Mouse (Mus musculus) heart, postnatal 25 days (tissue): Measurements from ENCODE around the gene Chchd4. TPM values are rescaled to one million over a fixed set of nuclear protein-coding genes. Genes with fewer than 3 reads are reported as not detected.
A peak's percentile ranks its signal among the peaks of the same experiment; 100 is the strongest.

Experiments
- DNase-seq: peaks from one replicate; pipeline ENCODE4 v3.0.0; 2022; ENCODE audit warnings: low spot score
- intact Hi-C: fragments of 180-260 bp; cut with DNase I; formaldehyde crosslinking; loops from one replicate; pipeline ENCODE4 v1.15.1; 2025
- total RNA-seq, 2 experiments: library from RNA; stranded (reverse); gene quantifications; 2 replicates each; pipeline ENCODE4 v1.2.3; 2021

Chchd4 gene
- total RNA-seq: 10 to 100 TPM; 15.3 to 15.7 TPM

DNA sequence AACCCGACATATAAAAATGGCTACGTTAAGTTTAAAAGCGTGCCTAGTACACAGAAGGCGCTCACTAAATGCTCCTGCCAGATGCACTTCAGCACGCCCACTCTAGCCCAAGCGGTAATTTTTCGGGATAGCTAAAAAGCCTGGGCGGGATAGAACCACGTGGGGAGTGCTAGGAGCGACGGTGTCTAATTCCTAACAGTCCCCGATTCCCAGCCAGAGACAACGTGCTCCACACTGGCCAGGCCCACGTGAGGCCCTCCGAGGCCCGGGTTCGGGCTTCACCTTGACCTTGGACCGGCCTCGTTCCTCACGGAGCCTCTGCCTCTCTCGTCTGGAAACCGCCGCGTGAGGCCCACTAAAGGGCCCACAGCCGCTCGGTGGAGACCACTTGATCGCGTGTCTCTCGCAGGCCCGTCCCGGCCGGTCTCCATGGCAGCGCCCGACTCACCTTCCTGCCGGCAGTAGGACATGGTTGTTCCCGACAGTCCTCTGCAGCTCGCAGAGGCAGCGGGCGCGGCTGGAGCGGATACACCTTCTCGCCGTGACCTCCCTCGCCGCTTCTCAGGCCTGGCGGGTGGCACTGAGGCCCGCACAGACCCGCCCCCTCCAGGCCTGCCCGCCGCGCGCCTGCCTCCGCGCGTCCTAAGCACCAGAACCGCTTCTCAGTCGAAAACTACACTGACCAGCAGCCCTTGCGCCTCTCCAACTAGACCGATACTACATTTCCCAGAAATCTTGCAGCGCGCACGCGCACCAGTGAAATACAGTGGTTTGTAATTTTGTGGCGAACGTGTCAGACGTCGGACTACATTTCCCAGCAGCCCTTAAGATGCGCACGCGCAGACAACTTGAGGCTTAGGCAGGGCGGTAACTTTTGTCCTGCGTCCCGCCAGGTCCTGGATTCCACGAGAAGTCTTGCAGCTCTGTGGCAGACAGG lies at the start of gene Chchd4, which contains the start of gene Tmem43:
Gene Chchd4, minus strand, starts transcription at position 679 of the 937 bp plus-strand sequence.
Gene Tmem43, plus strand, starts transcription at position 836 of the 937 bp plus-strand sequence.
- intact Hi-C loops: loop anchor here (2.0 kb wide), 1 partner anchor 32 kb away; no protein-coding TSS in a partner anchor

DNA sequence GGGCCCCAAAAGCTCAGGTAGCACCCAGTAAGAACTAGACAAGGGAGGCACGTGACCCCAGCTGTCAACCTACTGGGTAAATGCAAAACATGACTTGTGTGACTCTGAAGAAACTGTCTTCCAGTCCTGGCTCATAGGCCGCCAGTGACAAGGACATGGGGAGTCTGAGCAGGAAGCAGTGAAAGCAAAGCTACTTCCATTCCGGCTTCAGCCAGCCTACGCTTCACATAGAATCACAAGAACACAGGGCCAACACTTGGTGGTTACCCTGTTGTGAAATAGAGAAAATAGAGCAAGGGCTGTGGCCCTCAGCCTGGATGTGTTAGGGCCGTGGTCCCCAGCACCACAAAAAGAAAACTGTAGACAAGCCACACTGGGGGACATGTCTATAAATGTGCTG lies 49.5 kb upstream of the Chchd4 start:
- intact Hi-C loops: no loop called here

More for the DNA sequence above, at the start of gene Chchd4, which contains the start of gene Tmem43:
- peak; percentile 98 for DNase-seq

DNA sequence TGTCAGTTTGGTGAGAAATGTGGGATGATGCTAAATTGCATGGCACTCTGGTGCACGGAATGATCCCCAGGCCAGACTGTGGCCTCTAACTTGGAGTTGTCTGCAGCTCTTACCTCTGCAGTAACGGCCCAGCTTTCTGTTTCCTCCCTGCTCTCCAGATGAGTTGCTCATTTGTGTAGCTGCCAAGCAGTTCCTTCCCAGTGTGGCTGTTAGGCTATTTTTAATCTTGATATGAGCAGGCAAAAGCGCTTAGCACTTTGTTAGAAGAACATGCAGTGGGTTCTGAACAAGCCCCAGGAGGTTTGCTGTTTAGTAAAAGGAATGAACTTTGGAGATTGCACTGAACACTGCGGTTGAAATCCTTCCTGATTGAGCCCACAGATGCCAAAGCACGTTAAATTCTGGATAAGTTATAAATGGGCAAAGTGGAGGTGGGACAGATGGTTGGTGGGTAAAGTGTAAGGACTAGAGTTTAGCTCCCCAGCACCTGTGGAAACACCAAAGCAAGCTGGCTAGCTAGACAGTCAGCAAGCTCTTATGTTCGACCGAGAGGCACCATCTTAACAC lies 45.2 kb upstream of the Chchd4 start:
- no peak for DNase-seq
- intact Hi-C loops: loop anchor here (10.0 kb wide), 1 partner anchor 354 kb away; no protein-coding TSS in a partner anchor

More for the DNA sequence above, 49.5 kb upstream of the Chchd4 start:
- no peak for DNase-seq

DNA sequence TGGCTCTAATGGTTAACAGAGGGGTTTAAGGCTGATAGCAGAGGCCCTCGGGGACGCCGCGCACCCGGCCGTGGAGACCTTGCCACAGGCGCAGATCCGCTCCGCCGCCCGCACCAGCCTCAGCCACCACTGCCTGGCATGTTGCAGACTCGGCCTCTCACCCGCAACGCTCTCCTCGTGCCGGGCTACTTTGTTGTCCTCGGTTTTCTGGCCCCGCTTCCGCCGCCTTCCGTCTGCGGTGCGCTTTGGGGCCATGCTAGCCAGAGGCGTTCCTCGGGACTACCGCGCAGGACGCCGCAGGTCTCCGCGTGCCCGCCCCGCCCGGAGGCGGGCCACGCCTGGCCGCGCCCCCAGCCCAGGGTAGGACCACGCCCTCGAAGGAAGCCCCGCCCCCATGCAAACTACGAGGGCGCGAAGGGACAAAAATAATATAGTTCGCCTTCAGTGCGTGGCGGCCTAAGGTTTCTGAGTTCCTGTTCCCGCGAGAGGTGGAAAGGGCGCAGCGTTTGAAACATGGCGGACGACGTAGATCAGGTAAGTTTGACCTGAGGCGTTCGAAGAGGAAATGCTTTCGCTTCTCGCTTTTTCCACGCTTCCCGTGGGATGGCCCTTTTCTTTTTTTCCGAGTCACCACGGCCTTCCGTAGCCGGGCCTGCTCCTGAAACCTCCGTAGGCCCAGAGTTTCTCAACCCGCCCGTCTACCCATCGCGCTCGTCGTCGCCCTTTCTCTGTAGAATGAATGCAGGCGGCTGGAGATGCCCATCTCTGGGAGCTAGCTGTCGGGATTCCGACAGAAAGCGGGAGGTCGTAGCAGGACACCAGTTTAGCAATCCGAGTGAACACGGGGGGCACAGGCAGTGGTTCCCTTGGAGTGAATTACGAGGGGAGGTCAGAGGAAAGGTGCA lies 42.5 kb upstream of the Chchd4 start, which contains the start of the genes Xpc and Lsm3:
Gene Xpc, minus strand, starts transcription at position 344 of the 905 bp plus-strand sequence.
Gene Lsm3, plus strand, starts transcription at position 384 of the 905 bp plus-strand sequence.
- intact Hi-C loops: loop anchor here (2.0 to 10.0 kb wide), 4 partner anchors 41 to 351 kb away; no protein-coding TSS in a partner anchor

DNA sequence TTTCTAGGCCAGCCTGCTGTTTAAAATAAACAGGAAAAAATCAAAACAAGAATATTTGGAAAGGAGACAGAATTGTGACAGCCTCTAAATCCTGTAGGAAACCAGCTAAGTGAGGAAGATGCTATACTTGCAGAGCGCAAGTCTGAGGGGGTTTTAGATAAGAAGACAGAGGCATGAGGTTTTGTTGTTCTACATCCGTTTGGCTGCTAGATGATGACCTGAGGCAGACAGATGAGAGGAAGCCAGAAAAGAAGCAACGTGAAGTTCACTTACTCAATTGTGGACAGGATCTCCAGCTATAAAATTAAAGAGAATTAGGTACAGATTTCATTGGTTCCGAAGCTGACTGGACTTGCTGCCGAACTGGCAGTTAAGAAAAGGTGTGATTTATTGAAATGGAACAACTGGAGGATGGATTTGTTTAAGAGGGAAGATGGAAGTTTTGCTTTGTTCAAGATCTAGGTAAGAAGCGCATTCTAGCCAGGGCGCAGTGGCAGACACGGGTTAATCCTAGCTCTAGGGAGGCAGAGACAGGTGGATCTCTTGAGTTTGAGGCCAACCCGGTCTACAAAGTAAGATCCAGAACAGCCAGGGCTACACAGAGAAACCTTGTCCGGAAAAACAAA lies 41.5 kb upstream of the Chchd4 start:
- no peak for DNase-seq
- intact Hi-C loops: loop anchor here (2.0 to 10.0 kb wide), 4 partner anchors 40 to 350 kb away; no protein-coding TSS in a partner anchor

More for the DNA sequence above, 42.5 kb upstream of the Chchd4 start, which contains the start of the genes Xpc and Lsm3:
- peak; percentile 94 for DNase-seq

DNA sequence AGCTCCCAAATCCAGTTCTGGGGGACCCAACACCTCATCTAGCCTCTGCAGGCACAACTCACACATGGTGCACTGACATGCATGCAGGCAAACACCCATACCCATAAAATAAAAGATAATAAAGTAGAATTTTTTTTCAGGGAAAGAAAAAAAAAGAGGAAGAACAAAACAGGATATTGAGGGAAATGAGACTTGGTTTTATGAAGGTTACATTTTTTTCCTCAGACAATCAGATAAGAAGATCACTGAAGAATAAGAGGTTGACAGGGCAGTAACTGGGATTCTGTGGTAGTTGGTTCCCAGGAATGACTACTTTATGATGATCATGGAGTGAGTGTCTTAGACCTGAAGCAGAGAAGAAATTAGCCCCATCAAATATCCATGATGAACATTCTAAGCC lies 40.8 kb upstream of the Chchd4 start:
- DNase-seq: no peak
- intact Hi-C loops: loop anchor here (2.0 to 10.0 kb wide), 4 partner anchors 39 to 349 kb away; no protein-coding TSS in a partner anchor

DNA sequence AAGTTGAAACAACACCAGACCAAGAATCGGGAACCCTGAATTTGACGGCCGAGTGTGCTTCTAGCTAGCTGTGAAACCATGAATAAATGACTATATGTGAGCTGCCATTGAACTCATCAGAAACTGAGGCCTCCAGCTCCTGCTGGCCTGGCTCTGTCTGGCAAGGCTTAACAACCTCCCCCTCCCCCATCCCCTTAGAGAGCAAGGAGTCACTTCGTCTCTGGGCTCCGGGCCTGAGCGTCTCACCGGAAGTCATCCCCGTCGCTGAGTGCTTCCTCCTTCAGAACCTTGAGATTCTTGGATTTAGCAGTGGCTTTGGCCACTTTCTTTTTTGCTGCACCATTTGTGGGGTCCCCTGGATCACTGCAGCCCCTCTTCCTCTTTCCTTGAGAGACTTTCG lies 36.9 kb upstream of the Chchd4 start:
- DNase-seq: no peak
- intact Hi-C loops: loop anchor here (10.0 kb wide), 1 partner anchor 345 kb away; no protein-coding TSS in a partner anchor

DNA sequence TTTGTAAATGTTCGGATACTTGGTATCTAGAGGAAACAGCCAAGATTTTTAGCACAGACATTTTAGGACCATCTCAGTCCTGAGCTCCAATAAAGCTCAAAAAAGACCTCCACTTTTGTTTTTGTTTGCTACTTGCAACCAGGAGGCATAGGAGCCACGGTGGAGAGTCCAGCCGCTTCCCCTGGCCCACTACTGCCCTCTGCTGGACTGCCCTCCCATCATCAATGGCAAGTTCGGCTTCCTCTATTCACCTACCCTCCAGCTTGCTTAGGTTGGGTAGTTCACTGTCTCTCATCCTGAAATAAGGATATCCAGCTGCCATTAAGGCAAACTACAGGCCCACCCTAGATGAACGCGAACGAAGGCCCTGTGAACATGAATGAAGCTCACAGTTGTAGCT lies 36.0 kb upstream of the Chchd4 start:
- no peak for DNase-seq
- intact Hi-C loops: loop anchor here (2.0 kb wide), 1 partner anchor 225 kb away; no protein-coding TSS in a partner anchor

DNA sequence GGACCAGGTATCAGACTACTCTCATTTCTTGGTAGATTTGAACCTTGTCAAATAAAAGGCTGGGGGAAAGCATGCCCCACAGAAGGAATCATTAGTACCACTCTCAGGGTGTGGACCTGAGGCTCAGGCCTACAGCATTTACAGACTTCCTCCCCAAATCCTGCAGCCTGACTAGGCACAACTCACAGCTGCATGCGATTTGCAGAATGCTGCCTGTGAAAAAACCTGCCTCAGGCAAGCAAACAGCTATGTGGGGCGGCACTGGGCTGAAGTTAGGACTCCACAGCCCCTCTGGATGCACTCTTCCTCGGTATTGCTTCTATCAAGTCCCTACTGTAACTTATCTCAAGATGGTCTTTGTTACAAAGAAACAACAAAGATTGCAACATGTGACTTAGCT lies 34.7 kb upstream of the Chchd4 start:
- intact Hi-C loops: loop anchor here (2.0 kb wide), 1 partner anchor 223 kb away; no protein-coding TSS in a partner anchor

DNA sequence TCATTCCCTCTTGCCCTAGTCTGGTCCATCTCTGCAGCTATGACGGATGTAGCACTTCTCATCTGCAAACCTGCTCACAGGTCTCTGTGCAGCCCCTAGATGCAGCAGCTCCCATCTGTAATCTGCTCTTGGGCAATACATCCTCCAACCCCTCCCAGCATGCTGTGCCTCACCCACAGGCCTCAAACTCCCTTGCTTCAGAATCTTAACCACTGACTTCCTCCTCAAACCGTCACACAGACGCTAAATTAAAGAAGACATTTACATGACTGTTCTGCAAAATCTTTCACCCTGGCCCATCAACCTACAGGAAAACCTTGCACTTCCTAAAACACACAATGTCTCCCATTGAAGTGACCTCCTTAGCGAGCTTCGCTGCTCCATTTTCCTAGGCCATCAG lies 32.7 kb upstream of the Chchd4 start:
- intact Hi-C loops: no loop called here
- no peak for DNase-seq

More for the DNA sequence above, 34.7 kb upstream of the Chchd4 start:
- DNase-seq: no peak

DNA sequence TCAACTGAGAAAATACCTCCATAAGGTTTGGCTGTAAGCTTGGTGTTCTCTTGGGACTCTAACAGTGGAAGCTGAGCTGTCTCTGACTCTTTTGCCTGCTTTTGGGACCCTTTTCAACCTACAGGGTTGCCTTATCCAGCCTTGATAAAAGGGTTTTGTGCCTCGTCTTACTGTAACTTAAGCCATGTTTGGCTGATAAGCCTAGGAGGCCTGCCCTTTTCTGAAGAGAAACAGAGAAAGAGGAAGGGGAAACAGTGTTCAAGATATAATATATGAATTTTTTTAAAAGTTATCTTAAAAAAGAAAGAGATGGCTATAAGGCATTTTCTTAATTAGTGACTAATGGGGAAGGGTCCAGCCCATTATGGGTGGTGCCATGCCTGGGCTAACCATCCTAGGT lies 30.0 kb upstream of the Chchd4 start:
- no peak for DNase-seq
- intact Hi-C loops: no loop called here

DNA sequence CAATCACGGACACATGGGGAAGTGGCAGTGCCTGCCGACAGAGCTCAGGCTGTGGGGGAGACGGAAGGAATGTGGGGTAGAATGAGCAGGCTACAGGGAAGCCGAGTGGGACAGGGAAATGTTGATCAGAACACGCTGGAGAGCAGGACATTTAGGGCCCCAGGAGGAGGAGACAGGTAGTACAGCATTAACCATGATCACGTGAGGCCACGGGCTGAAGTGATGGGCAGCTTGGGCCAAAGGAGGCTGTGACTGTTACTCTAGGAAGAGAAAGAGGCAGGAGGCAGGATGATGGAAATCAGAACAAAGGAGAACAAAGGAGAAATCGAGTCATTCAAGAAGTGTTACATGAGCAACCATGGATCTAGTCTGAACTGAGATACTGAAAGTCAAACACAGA lies 21.2 kb upstream of the Chchd4 start:
- DNase-seq: no peak
- intact Hi-C loops: no loop called here

DNA sequence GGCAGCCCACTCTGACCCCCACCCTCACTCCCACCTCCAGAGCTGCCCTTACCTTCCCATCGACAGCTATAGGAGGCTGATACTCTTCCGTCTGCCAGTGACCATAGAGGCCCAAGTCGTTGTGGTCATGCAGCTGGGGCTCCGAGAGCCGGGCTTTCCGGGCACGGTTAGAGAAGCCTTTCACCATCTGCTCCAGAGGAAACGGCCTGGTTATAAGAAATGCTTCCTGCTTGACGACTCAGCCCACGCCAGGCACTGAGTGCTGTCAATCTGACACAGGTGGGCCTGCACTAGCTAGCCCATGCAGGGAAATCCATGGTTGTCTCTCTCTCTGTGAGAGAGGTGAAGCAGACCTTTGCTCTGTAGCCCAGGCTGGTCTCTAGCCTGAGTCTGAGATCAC lies 19.7 kb upstream of the Chchd4 start:
- no peak for DNase-seq
- intact Hi-C loops: no loop called here

DNA sequence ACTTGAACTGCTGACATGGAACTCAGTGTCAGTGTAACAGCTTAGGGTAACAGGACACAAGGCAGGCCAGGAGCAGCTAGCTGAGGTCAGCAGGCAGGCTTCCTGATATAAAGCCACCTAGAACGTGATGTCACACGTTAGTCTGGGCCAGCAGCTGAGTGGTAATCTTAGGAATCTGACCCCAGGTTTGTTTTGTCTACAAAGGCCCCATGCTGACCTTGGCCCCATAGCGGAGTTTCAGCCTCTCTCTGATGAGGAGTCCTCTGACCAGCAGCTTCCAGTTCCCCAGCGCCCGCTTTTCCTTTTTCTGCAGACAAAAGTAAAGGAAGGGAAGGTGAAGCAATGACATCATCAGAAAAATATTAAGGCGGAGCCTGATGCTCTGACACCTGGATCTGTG lies 17.7 kb upstream of the Chchd4 start:
- DNase-seq: no peak
- intact Hi-C loops: no loop called here

DNA sequence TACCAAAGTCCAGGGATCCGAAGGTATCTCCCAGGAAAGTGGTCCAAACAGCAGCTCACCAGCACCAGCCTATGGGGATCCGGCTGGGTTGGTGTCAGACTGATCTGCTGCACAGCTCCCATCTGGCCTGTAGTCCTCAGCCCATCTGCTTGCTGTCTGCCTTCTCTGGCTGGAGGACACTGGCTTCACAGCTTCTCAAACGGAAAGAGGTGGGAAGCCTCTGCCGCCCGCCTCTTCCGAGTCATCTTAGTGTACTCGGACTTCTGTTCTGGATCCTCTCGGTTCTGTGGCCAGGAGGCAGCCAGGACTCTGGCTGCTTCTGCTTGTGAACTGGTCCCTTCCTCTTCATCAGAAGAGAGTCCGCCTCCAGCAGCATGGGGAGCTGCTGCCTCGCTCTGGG lies 16.5 kb upstream of the Chchd4 start:
- intact Hi-C loops: no loop called here
- peak; percentile 23 for DNase-seq

DNA sequence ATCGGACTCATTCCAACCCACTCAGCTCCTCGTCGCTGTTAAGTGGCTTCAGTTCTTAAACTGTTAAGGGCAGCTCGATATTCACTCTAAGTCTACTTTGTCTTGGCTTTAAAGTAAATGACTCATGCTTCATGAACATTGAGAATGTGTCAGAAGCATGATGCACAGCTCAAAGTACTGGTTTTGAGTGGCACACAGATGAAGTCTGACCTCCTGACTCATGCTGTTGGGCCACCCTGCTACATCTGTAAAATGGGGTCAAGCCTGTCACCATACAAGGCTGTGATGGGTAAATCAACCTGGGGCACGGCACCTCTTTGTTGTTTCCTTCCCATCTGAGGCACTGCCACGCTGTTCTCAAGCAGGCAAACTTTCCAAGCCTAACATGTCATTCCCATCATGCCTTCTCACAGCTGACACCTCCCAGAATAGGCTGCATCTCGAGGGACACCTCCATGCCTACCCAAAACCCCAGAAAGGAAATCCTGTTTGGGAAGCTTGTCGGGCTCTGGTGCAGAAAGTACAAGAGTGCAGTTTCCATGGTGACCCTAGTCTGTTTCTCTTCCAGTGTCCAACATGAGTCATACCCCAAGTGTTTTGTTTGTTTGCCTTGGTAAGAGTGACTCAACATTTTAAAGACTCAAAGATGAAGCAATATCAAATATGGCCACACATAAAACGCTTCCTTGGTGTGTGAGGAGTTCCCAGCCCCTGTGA lies 15.3 kb upstream of the Chchd4 start:
- intact Hi-C loops: no loop called here

DNA sequence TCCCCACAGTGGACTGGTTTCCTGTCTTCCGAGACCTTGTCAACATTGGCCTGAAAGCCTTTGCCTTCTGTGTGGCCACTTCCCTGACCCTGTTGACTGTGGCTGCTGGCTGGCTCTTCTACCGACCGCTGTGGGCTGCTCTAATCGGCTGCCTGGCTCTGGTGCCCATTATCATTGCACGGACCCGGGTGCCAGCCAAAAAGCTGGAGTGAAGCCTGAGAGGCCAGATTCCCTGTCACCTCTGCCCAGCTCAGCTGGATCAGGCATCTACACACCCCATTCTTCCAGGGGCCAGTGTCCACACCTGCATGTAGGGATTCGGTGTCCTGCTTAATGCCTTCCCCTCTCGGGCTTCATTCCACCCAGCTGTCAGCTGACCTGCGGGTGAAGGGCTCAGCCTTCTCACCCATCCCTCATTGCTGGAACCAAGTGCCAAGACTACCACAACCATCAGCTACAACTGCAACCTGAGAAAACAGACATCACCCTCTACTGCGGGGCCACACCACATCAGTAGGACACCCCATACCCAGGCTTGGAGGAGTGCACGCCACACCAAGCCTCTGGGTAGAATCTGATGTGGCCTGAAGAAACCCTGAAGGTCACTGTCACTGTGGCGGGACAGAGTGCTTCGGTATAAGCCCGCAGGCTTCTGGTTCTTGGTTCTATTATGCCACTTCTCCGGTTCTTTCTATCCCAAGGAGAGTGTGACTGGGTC lies 13.5 kb upstream of the Chchd4 start:
- DNase-seq: no peak
- intact Hi-C loops: no loop called here

More for the DNA sequence above, 15.3 kb upstream of the Chchd4 start:
- peak; percentile 31 for DNase-seq

DNA sequence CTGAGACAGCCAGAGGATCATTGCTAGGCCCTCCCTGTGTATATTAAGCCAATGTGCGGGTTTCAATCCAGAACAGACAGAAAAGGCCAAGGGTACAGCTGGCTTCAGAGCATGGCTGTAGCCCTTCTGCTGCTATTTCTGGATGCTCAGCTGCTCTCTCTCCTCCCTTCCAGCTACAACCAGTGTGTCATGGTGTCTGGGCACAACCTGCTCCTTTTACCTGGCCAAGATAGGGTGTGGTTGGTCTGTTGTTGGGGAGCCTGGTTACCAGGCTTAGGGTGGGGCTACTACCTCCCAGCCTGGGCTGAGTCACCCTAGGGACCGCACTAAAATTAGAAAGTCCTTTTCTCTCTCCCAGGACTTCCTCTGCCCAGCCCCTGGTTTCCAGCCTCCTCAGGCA lies 10.0 kb upstream of the Chchd4 start:
- no peak for DNase-seq
- intact Hi-C loops: no loop called here
